Mouse (Mus musculus) kidney, embryonic 14.5 days (tissue): ENCODE data around the gene Kmt2a. TPM values are rescaled to one million over a fixed set of nuclear protein-coding genes. Genes with fewer than 3 reads are reported as not detected.
A peak's percentile ranks its signal among the peaks of the same experiment; 100 is the strongest.

Source experiments
- ATAC-seq: fragments of 200-750 bp; cut with Nextera tagmentation; 2 replicates; pipeline ENCODE4 v1.8.0; 2017; ENCODE audit warnings: moderate number of reproducible peaks, mild to moderate bottlenecking, moderate TSS enrichment, moderate library complexity; ENCODE audit not compliant: low FRiP score, low TSS enrichment
- H3K27ac ChIP-seq: fragments of 300-500 bp; sonication (generic); 2 replicates; pipeline ENCODE4 v1.5.1; 2014; ENCODE audit warnings: low read depth, mild to moderate bottlenecking, low read length, moderate library complexity, mixed read lengths
- H3K27me3 ChIP-seq: fragments of 300-500 bp; sonication (generic); 2 replicates; pipeline ENCODE4 v1.6.1; 2014; ENCODE audit warnings: mild to moderate bottlenecking, low read length; ENCODE audit not compliant: control insufficient read depth, insufficient read depth
- H3K36me3 ChIP-seq: fragments of 300-500 bp; sonication (generic); 2 replicates; pipeline ENCODE4 v1.6.1; 2014; ENCODE audit warnings: low read length, mixed read lengths; ENCODE audit not compliant: control insufficient read depth, insufficient read depth
- H3K4me1 ChIP-seq: fragments of 300-500 bp; sonication (generic); 2 replicates; pipeline ENCODE4 v1.6.1; 2014; ENCODE audit warnings: low read length, mixed read lengths; ENCODE audit not compliant: control insufficient read depth, insufficient read depth
- H3K4me2 ChIP-seq: fragments of 300-500 bp; sonication (generic); replicated peaks from 2 replicates; pipeline ENCODE4 v1.6.1; 2014; ENCODE audit warnings: low read depth, mild to moderate bottlenecking, low read length
- H3K4me3 ChIP-seq: fragments of 300-500 bp; sonication (generic); 2 replicates; pipeline ENCODE4 v1.5.1; 2014; ENCODE audit warnings: mild to moderate bottlenecking, low read length
- H3K9ac ChIP-seq: fragments of 300-500 bp; sonication (generic); 2 replicates; pipeline ENCODE4 v1.6.1; 2014; ENCODE audit warnings: low read depth, mild to moderate bottlenecking, low read length, moderate library complexity
- H3K9me3 ChIP-seq: fragments of 300-500 bp; sonication (generic); 2 replicates; pipeline ENCODE4 v1.6.1; 2016; ENCODE audit warnings: low read length; ENCODE audit not compliant: control insufficient read depth
- WGBS: fragments of 180-500 bp; shearing (Covaris S2); extraction: QIAGEN DNeasy Blood & Tissue Kit; methylation state at CpG from one replicate; pipeline ENCODE4 v1.1.7; 2014; 5-methylcytosine and 5-hydroxymethylcytosine counted together
- polyA plus RNA-seq: library from polyadenylated mRNA; unstranded; fragments of >200 nt; fragmentation: Nextera tagmentation; extraction: Ambion mirVana; gene quantifications from 2 replicates; pipeline ENCODE4 v1.2.1, GENCODE M21; 2014

The Kmt2a gene
- polyA plus RNA-seq, 1 experiment from 2014 or later, result 14.9 TPM

- ATAC-seq, result no peak
- Histone ChIP-seq H3K9me3 (no peaks in the 10 kb centered on the region), H3K4me2 (peak overlapping the region; percentile 76), H3K27ac (no peak overlapping the region), H3K27me3 (no peaks in the 10 kb centered on the region; the same call in 1 of the 2 replicates), H3K4me1 (peaks cover 21% of the 10 kb centered on the region), H3K9ac (peak overlapping the region; percentile 83; the same call in 1 of the 2 replicates), H3K36me3 (no peaks in the 10 kb centered on the region; the same call in 1 of the 2 replicates), H3K4me3 (peak overlapping the region; percentile 77)
- under 1% methylated on average over 21 of the region's 21 CpGs for WGBS
Observed at GRCm38 (mm10) chr9:44882981-44883569, 2.0 kb upstream of the Kmt2a start.

- Histone ChIP-seq H3K9ac (peak overlapping the region; percentile 83; the same call in 1 of the 2 replicates), H3K4me3 (peak overlapping the region; percentile 77), H3K4me2 (peak overlapping the region; percentile 76), H3K27ac (peak overlapping the region; percentile 96), H3K27me3 (no peaks in the 10 kb centered on the region; the same call in 1 of the 2 replicates), H3K9me3 (no peaks in the 10 kb centered on the region), H3K36me3 (no peaks in the 10 kb centered on the region; the same call in 1 of the 2 replicates), H3K4me1 (peaks cover 23% of the 10 kb centered on the region)
- WGBS, result 1% methylated on average over 26 of the region's 27 CpGs
- ATAC-seq, result peak; percentile 72
Observed at GRCm38 (mm10) chr9:44882436-44882980, 1.4 kb upstream of the Kmt2a start.

GRCm38 (mm10) chr9:44881941-44882435 lies 892 bp upstream of the Kmt2a start:
- H3K36me3 ChIP-seq, result no peaks in the 10 kb centered on the region; the same call in 1 of the 2 replicates
- ATAC-seq, result peak; percentile 84
- no peaks in the 10 kb centered on the region for H3K9me3 ChIP-seq
- H3K27me3 ChIP-seq, result no peaks in the 10 kb centered on the region; the same call in 1 of the 2 replicates
- H3K4me1 ChIP-seq, result peaks cover 28% of the 10 kb centered on the region
- H3K27ac ChIP-seq, result peak overlapping the region; percentile 96
- peak overlapping the region; percentile 77 for H3K4me3 ChIP-seq
- peak overlapping the region; percentile 76 for H3K4me2 ChIP-seq
- H3K9ac ChIP-seq, result peak overlapping the region; percentile 83
- under 1% methylated on average over 29 of the region's 29 CpGs for WGBS

GRCm38 (mm10) chr9:44880309-44881081 lies 601 bp downstream of the Kmt2a start:
- peak overlapping the region; percentile 90 for H3K4me2 ChIP-seq
- peak overlapping the region; percentile 97 for H3K9ac ChIP-seq
- no peaks in the 10 kb centered on the region for H3K9me3 ChIP-seq
- peak overlapping the region; percentile 77 for H3K4me3 ChIP-seq
- no peaks in the 10 kb centered on the region; the same call in 1 of the 2 replicates for H3K36me3 ChIP-seq
- H3K4me1 ChIP-seq, result peaks cover 33% of the 10 kb centered on the region
- under 1% methylated on average over 37 of the region's 44 CpGs for WGBS
- no peaks in the 10 kb centered on the region for H3K27me3 ChIP-seq
- peak; percentile 21; the same call in 1 of the 2 replicates for ATAC-seq
- peak overlapping the region; percentile 63; the same call in 1 of the 2 replicates for H3K27ac ChIP-seq

- WGBS, result 2% methylated on average over 13 of the region's 13 CpGs
- no peaks in the 10 kb centered on the region for H3K27me3 ChIP-seq
Observed at GRCm38 (mm10) chr9:44879694-44880271, 1.3 kb downstream of the Kmt2a start.

GRCm38 (mm10) chr9:44878776-44879500 lies 2.2 kb downstream of the Kmt2a start:
- H3K4me2 ChIP-seq, result peak overlapping the region; percentile 90
- peak overlapping the region; percentile 57; the same call in 1 of the 2 replicates for H3K27ac ChIP-seq
- peak overlapping the region; percentile 77 for H3K4me3 ChIP-seq
- H3K9me3 ChIP-seq, result no peaks in the 10 kb centered on the region
- peaks cover 39% of the 10 kb centered on the region for H3K4me1 ChIP-seq
- no peaks in the 10 kb centered on the region; the same call in 1 of the 2 replicates for H3K36me3 ChIP-seq
- no peak for ATAC-seq
- peak overlapping the region; percentile 97; the same call in 1 of the 2 replicates for H3K9ac ChIP-seq
- H3K27me3 ChIP-seq, result no peaks in the 10 kb centered on the region
- 29% methylated on average over 9 of the region's 9 CpGs for WGBS

More at GRCm38 (mm10) chr9:44879694-44880271, 1.3 kb downstream of the Kmt2a start:
- Histone ChIP-seq H3K4me1 (peaks cover 35% of the 10 kb centered on the region), H3K4me2 (peak overlapping the region; percentile 90), H3K27ac (peak overlapping the region; percentile 57; the same call in 1 of the 2 replicates), H3K9ac (peak overlapping the region; percentile 97), H3K36me3 (no peaks in the 10 kb centered on the region; the same call in 1 of the 2 replicates), H3K9me3 (no peaks in the 10 kb centered on the region), H3K4me3 (peak overlapping the region; percentile 77)
- no peak for ATAC-seq

GRCm38 (mm10) chr9:44877686-44878085 lies 3.4 kb downstream of the Kmt2a start:
- Histone ChIP-seq H3K9me3 (no peaks in the 10 kb centered on the region), H3K9ac (no peak overlapping the region), H3K4me1 (peaks cover 37% of the 10 kb centered on the region), H3K27ac (no peak overlapping the region), H3K4me2 (no peak overlapping the region), H3K36me3 (no peaks in the 10 kb centered on the region; the same call in 1 of the 2 replicates), H3K4me3 (no peak overlapping the region), H3K27me3 (no peaks in the 10 kb centered on the region)
- ATAC-seq, result no peak
- 80% methylated on average over 7 of the region's 7 CpGs for WGBS

- H3K4me3 ChIP-seq, result no peak overlapping the region
- WGBS, result 49% methylated on average over 7 of the region's 7 CpGs
- no peaks in the 10 kb centered on the region for H3K27me3 ChIP-seq
- peaks cover 37% of the 10 kb centered on the region for H3K4me1 ChIP-seq
- no peak overlapping the region for H3K9ac ChIP-seq
- no peak for ATAC-seq
- H3K27ac ChIP-seq, result no peak overlapping the region
- no peaks in the 10 kb centered on the region for H3K9me3 ChIP-seq
- H3K36me3 ChIP-seq, result no peaks in the 10 kb centered on the region; the same call in 1 of the 2 replicates
- H3K4me2 ChIP-seq, result no peak overlapping the region
Observed at GRCm38 (mm10) chr9:44875476-44875875, 5.6 kb downstream of the Kmt2a start.
